Mouse (Mus musculus): ENCODE data around the gene Cbx6. TPM values are rescaled to one million over a fixed set of nuclear protein-coding genes. Genes with fewer than 3 reads are reported as not detected.

Cbx6 gene
- polyA plus RNA-seq (2012; rRNA removed): 49.3 and 64.3 TPM in 2 replicates

DNA sequence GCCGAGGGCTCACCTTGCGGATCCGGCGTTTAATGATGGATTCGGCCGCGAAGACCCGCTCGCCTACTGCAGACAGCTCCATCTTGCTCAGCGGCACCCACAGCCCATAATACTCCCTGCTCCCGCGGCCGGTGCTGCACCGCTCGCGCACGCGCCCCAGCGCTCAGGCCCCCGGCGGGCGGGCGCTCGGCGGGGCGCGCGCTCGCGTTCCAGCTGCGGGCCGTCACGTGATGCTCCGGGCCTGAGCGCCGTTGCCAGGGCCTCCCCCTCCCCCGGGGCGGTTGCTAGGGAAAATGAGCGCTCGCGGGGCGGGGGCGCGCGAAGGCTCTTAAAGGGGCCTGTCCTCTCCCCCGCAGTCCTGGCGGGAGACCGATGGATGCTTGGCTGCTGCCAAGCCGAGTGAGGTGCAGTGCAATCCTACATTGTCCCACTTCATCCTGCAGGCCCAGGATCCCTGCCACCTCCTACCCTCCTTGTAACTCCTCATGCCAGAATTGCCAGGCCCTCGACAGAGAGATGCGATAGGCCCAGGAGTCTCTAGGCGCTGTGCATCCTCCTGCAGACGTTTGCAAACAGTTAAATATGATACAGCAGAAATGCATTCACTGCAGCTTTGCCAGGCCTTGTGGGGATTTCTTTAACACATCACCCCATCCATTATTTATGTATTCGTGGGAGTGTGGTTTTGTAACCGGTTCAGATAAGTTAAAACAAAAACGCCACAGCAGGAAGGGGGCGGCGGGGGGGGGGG, at the start of gene Cbx6, which contains the start of gene Npcd:
TSS of gene Cbx6 (minus strand) at position 559 of the 751 bp plus-strand sequence.
TSS of gene Npcd (minus strand) at position 108 of the 751 bp plus-strand sequence.

DNA sequence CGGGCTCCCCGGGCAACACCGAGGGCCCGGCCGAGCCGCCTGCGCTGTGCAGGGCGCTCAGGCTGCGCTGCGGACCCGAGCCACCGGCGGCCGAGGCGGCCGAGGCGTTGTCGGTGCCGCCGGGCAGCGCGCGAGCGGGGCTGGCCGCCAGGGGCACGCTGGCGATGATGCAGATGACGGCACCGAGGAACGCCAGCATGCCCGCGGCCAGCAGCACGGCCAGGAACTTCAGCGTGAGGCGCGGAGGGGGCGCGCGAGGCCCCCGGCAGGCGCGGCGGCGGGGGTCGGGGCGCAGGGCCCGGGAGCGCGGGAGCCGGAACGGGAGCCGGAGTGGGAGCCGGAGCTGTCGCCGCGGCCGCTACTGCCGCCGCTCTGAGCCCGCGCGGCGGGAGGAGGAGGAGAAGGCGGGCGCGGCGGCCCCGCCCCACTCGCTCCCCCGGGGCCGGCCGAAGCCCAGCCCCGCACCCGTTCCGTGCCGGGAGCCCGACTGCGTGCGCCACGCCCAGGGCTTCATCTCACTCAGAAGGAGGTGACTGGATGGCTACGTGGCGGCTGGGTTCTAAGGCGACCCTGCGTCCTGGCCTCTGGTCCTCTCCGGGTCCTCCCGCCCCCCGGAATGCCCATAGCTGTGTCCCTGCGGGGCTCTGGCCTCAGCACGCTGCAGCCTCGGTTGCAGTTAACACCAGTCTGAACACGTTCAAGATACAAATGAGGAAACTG, 30.0 kb downstream of the Cbx6 start, which contains the start of gene Nptxr:
TSS of gene Nptxr (minus strand) at position 415 of the 720 bp plus-strand sequence.

DNA sequence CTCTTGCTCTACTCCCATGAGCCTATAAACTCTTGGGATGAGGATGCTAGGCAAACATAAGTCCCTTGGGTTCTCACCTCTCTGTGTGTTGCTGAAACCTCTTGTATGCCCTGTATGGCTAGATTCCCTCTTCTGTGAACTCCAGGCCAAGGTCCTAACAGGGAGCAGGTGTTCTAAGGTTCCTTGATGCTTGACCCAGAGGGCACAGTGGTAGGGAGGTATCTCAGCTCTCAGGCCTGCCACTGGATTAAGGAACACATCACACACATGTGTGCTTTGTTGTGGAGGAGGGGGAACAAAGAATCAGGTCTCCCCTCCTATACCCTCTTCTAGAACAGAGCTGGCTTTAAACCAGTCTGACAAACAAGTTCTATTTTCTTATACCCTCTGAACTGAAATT, 56.7 kb downstream of the Cbx6 start, which contains the start of gene Dnal4:
TSS of gene Dnal4 (minus strand) at position 101 of the 400 bp plus-strand sequence.

Other genes starting within 250 kb of the Cbx6 start
- gene Dmc1, start 229.6 kb downstream of the Cbx6 start, polyA plus RNA-seq (2012; rRNA removed): 4.3 and 7.7 TPM in 2 replicates
- gene Fam227a, start 175.7 kb downstream of the Cbx6 start, polyA plus RNA-seq (2012; rRNA removed): 16.5 and 17.2 TPM in 2 replicates
- gene Cby1, start 175.5 kb downstream of the Cbx6 start, polyA plus RNA-seq (2012; rRNA removed): 27.0 and 38.6 TPM in 2 replicates
- gene Tomm22, start 163.8 kb downstream of the Cbx6 start, polyA plus RNA-seq (2012; rRNA removed): 104 and 127 TPM in 2 replicates
- 22.7 and 28.8 TPM in 2 replicates for gene Josd1, start 146.8 kb downstream of the Cbx6 start, polyA plus RNA-seq (2012; rRNA removed)
- gene Gtpbp1, start 143.8 kb downstream of the Cbx6 start, polyA plus RNA-seq (2012; rRNA removed): 35.4 and 43.7 TPM in 2 replicates
- 28.6 and 30.6 TPM in 2 replicates for gene Sun2, start 92.2 kb downstream of the Cbx6 start, polyA plus RNA-seq (2012; rRNA removed)
- 52.9 and 62.5 TPM in 2 replicates for gene Dnal4, start 56.8 kb downstream of the Cbx6 start, polyA plus RNA-seq (2012; rRNA removed)
- gene Nptxr, start 29.9 kb downstream of the Cbx6 start, polyA plus RNA-seq (2012; rRNA removed): 4.4 and 4.9 TPM in 2 replicates
- 0.46 TPM in 1 of 2 replicates, not detected in the other for gene Npcd, start 451 bp downstream of the Cbx6 start, polyA plus RNA-seq (2012; rRNA removed)
- gene Apobec3, start 57.0 kb upstream of the Cbx6 start, polyA plus RNA-seq (2012; rRNA removed): 7.8 and 8.0 TPM in 2 replicates
- 5.6 and 6.8 TPM in 2 replicates for gene Cbx7, start 136.4 kb upstream of the Cbx6 start, polyA plus RNA-seq (2012; rRNA removed)
- gene Pdgfb, start 180.3 kb upstream of the Cbx6 start, polyA plus RNA-seq (2012; rRNA removed): 5.6 and 7.3 TPM in 2 replicates